Mouse (Mus musculus) gastrocnemius, adult 18-20 months (tissue): ENCODE data around the gene Mta1. TPM values are rescaled to one million over a fixed set of nuclear protein-coding genes. Genes with fewer than 3 reads are reported as not detected.

Experiments used
- DNase-seq: peaks from one replicate; pipeline ENCODE4 v3.0.0; 2021; ENCODE audit warnings: low spot score
- long read RNA-seq, 2 experiments: library from polyadenylated mRNA; stranded (forward); transcript quantifications; one replicate each; pipeline ENCODE4 v2.0.0; 2021
- total RNA-seq, 2 experiments: library from RNA; stranded (reverse); gene quantifications; 2 replicates each; pipeline ENCODE4 v1.2.3; 2021

Gene Mta1
- 10 to 100 TPM; 38.0 to 41.7 TPM for total RNA-seq
- long read RNA-seq, experiment 1, transcript Mta1-204 (20 exons, 2,775 nt), result major isoform, 16 of 43 reads
- long read RNA-seq, experiment 1, partial matches to known transcripts, result 4 of 43 reads
- long read RNA-seq, experiment 1, other reads (novel, unspliced or antisense), result 23 of 43 reads
- long read RNA-seq, experiment 2, transcript Mta1-204 (20 exons, 2,775 nt), result major isoform, 13 of 48 reads
- long read RNA-seq, experiment 2, partial matches to known transcripts, result 11 of 48 reads
- long read RNA-seq, experiment 2, other reads (novel, unspliced or antisense), result 24 of 48 reads

- peak; percentile 31 for DNase-seq
These were observed at the start of gene Mta1 for GRCm38 (mm10) chr12:113097749-113098281. TSS of gene Mta1 (plus strand) at chr12:113098278.

- DNase-seq, result no peak
These were observed 48.2 kb upstream of the Mta1 start for GRCm38 (mm10) chr12:113049836-113050235.

- no peak for DNase-seq
These were observed 47.4 kb upstream of the Mta1 start for GRCm38 (mm10) chr12:113050671-113051070.

GRCm38 (mm10) chr12:113051628-113052403 lies 46.3 kb upstream of the Mta1 start:
- no peak for DNase-seq

GRCm38 (mm10) chr12:113056089-113056488 lies 42.0 kb upstream of the Mta1 start:
- no peak for DNase-seq

- no peak for DNase-seq
These were observed 37.9 kb upstream of the Mta1 start for GRCm38 (mm10) chr12:113060178-113060577.

- no peak for DNase-seq
These were observed 36.5 kb upstream of the Mta1 start for GRCm38 (mm10) chr12:113061606-113062005.

GRCm38 (mm10) chr12:113062201-113062600 lies 35.9 kb upstream of the Mta1 start:
- DNase-seq, result no peak

- no peak for DNase-seq
These were observed 34.4 kb upstream of the Mta1 start for GRCm38 (mm10) chr12:113063700-113064099.

GRCm38 (mm10) chr12:113068002-113068401 lies 30.1 kb upstream of the Mta1 start:
- DNase-seq, result no peak

GRCm38 (mm10) chr12:113069389-113069788 lies 28.7 kb upstream of the Mta1 start:
- DNase-seq, result no peak

- no peak for DNase-seq
These were observed 26.8 kb upstream of the Mta1 start for GRCm38 (mm10) chr12:113071321-113071720.

- DNase-seq, result no peak
These were observed 26.3 kb upstream of the Mta1 start for GRCm38 (mm10) chr12:113071827-113072226.

- DNase-seq, result peak; percentile 36
These were observed 24.4 kb upstream of the Mta1 start for GRCm38 (mm10) chr12:113073420-113074328.

GRCm38 (mm10) chr12:113074329-113075062 lies 23.6 kb upstream of the Mta1 start, which contains the start of gene Tex22:
TSS of gene Tex22 (plus strand) at chr12:113074502.
- peak; percentile 87 for DNase-seq

GRCm38 (mm10) chr12:113075063-113075454 lies 23.0 kb upstream of the Mta1 start:
- peak; percentile 86 for DNase-seq

GRCm38 (mm10) chr12:113075486-113075885 lies 22.6 kb upstream of the Mta1 start:
- no peak for DNase-seq

- no peak for DNase-seq
These were observed 10.8 kb upstream of the Mta1 start for GRCm38 (mm10) chr12:113087276-113087675.

GRCm38 (mm10) chr12:113088026-113088425 lies 10.1 kb upstream of the Mta1 start:
- DNase-seq, result no peak

- DNase-seq, result no peak
These were observed 9.0 kb upstream of the Mta1 start for GRCm38 (mm10) chr12:113089107-113089506.

GRCm38 (mm10) chr12:113090053-113090452 lies 8.0 kb upstream of the Mta1 start:
- DNase-seq, result no peak
